In genomic region chr5:24363467-24363866, GRCm38 (mm10) we compare ENCODE assay signal across 28 mouse cellular contexts. TPM values are rescaled to one million over a fixed set of nuclear protein-coding genes. Genes with fewer than 3 reads are reported as not detected.
DNase-seq lines count a peak whose midpoint lies in the region; ATAC-seq and TF ChIP-seq lines count a peak whose summit lies in the region.
"Had no signal": no experiment of that assay in that cellular context is flagged by ENCODE, and none has a peak within 500 bp of the region (broad histone marks: within the 10 kb centered on the region; RNA-seq: fewer than 3 reads in every experiment).

No protein-coding gene starts in this region.

- H3K27me3 ChIP-seq in heart, adult 2 months (ENCODE audit: control insufficient read depth, insufficient read depth, low read length) = no peaks in the 10 kb centered on the region
- no peaks in the 10 kb centered on the region for H3K27me3 ChIP-seq in heart, embryonic 11.5 days (ENCODE audit: control insufficient read depth, insufficient read depth, low read length)
- no peaks in the 10 kb centered on the region for H3K27me3 ChIP-seq in heart, embryonic 16.5 days (ENCODE audit: control insufficient read depth, insufficient read depth, low read length)
- H3K27me3 ChIP-seq: embryonic facial prominence, embryonic 12.5 days; hindbrain, embryonic 12.5 days; hindbrain, embryonic 15.5 days; intestine, embryonic 15.5 days had no signal

- no peaks in the 10 kb centered on the region for H3K79me2 ChIP-seq in heart, adult 2 months (replicated peaks; ENCODE audit: control insufficient read depth, insufficient read depth, low read length)

- no peak for TF ChIP-seq CTCF in heart, adult 2 months (IDR thresholded peaks at IDR 0.05)

- ATAC-seq in heart, embryonic 11.5 days (replicated peaks; ENCODE audit: insufficient number of reproducible peaks, low FRiP score, low TSS enrichment) = no peak
- no peak for ATAC-seq in heart, embryonic 16.5 days (replicated peaks; ENCODE audit: extremely low read depth, insufficient read depth, low FRiP score)
- ATAC-seq: CD4-positive, CD25-positive, alpha-beta regulatory T cell, adult 4 months; forebrain, embryonic 14.5 days; forebrain, postnatal 0 days; intestine, embryonic 15.5 days had no signal

- H3K27ac ChIP-seq in heart, adult 2 months = peak overlapping the region; percentile 69
- H3K27ac ChIP-seq in heart, embryonic 11.5 days (ENCODE audit: low read depth, low read length) = no peak overlapping the region
- H3K27ac ChIP-seq in heart, embryonic 16.5 days (ENCODE audit: low read length) = peak overlapping the region; percentile 66
- H3K27ac ChIP-seq: embryonic facial prominence, embryonic 12.5 days; embryonic facial prominence, embryonic 15.5 days; hindbrain, embryonic 12.5 days; hindbrain, embryonic 15.5 days; intestine, embryonic 15.5 days had no signal

- no peak overlapping the region for H3K4me3 ChIP-seq in heart, adult 2 months
- H3K4me3 ChIP-seq in heart, embryonic 11.5 days (ENCODE audit: low read depth, low read length) = no peak overlapping the region
- H3K4me3 ChIP-seq in heart, embryonic 16.5 days (ENCODE audit: low read length) = no peak overlapping the region
- H3K4me3 ChIP-seq: embryonic facial prominence, embryonic 12.5 days; embryonic facial prominence, embryonic 15.5 days; hindbrain, embryonic 12.5 days; hindbrain, embryonic 15.5 days; intestine, embryonic 15.5 days had no signal

- TF ChIP-seq EP300 in heart, adult 2 months (IDR thresholded peaks at IDR 0.05; ENCODE audit: insufficient read depth, low read depth, low read length) = no peak

- DNase-seq in heart, adult 2 months = no peak
- DNase-seq in heart, postnatal 14 days = no peak
- peak; percentile 36 for DNase-seq in testis, postnatal 10 days (ENCODE audit: low spot score)
- DNase-seq in testis, postnatal 14 days (ENCODE audit: low spot score) = no peak
- DNase-seq: adrenal gland, adult 2 months; adrenal gland, postnatal 14 days; cerebellum, adult 11 months; cerebellum, adult 2 months; cerebellum, adult 9-11 months; cerebellum, postnatal 25 days; forebrain, postnatal 0 days; gastrocnemius, postnatal 10 days; gastrocnemius, postnatal 36 days; heart, postnatal 36 days; kidney, adult 11 months; kidney, adult 8-10 months had no signal

- intact Hi-C loops in heart, adult 2 months (cut with DNase I) = no loop called here
- intact Hi-C loops in heart, postnatal 14 days (cut with DNase I) = loop anchor here (1.0 kb wide), 1 partner anchor 23 kb away; no protein-coding TSS in a partner anchor

- TF ChIP-seq POLR2A in heart, adult 2 months (IDR thresholded peaks at IDR 0.05; ENCODE audit: insufficient read depth, low read depth, low read length) = no peak

- no peak overlapping the region for H3K4me2 ChIP-seq in heart, embryonic 11.5 days
- H3K4me2 ChIP-seq in heart, embryonic 16.5 days (ENCODE audit: low read depth, low read length) = no peak overlapping the region
- H3K4me2 ChIP-seq: embryonic facial prominence, embryonic 12.5 days; embryonic facial prominence, embryonic 15.5 days; hindbrain, embryonic 12.5 days; hindbrain, embryonic 15.5 days; intestine, embryonic 15.5 days had no signal

- no peaks in the 10 kb centered on the region for H3K9me3 ChIP-seq in heart, embryonic 11.5 days (replicated peaks; ENCODE audit: control insufficient read depth, low read length)
- no peaks in the 10 kb centered on the region for H3K9me3 ChIP-seq in heart, embryonic 16.5 days (replicated peaks; ENCODE audit: control insufficient read depth, low read length)
- H3K9me3 ChIP-seq: embryonic facial prominence, embryonic 12.5 days; embryonic facial prominence, embryonic 15.5 days; hindbrain, embryonic 12.5 days; hindbrain, embryonic 15.5 days; intestine, embryonic 15.5 days had no signal

- H3K4me1 ChIP-seq in heart, adult 2 months (ENCODE audit: control insufficient read depth, insufficient read depth, low read length) = peaks cover 7% of the 10 kb centered on the region
- H3K4me1 ChIP-seq in heart, embryonic 11.5 days (ENCODE audit: control insufficient read depth, insufficient read depth, low read length) = peaks cover 12% of the 10 kb centered on the region
- peaks cover 5% of the 10 kb centered on the region for H3K4me1 ChIP-seq in heart, embryonic 16.5 days (ENCODE audit: control insufficient read depth, insufficient read depth, low read length)
- H3K4me1 ChIP-seq: embryonic facial prominence, embryonic 12.5 days; embryonic facial prominence, embryonic 15.5 days; hindbrain, embryonic 12.5 days had no signal

- no peaks in the 10 kb centered on the region for H3K36me3 ChIP-seq in heart, adult 2 months (ENCODE audit: control insufficient read depth, insufficient read depth, low read length)
- H3K36me3 ChIP-seq in heart, embryonic 11.5 days (ENCODE audit: control insufficient read depth, insufficient read depth, low read length) = no peaks in the 10 kb centered on the region; the same call in 1 of the 2 replicates
- no peaks in the 10 kb centered on the region for H3K36me3 ChIP-seq in heart, embryonic 16.5 days (ENCODE audit: control insufficient read depth, insufficient read depth)
- H3K36me3 ChIP-seq: embryonic facial prominence, embryonic 12.5 days; embryonic facial prominence, embryonic 15.5 days; hindbrain, embryonic 12.5 days; hindbrain, embryonic 15.5 days; intestine, embryonic 15.5 days had no signal

- no peak overlapping the region for H3K9ac ChIP-seq in heart, adult 2 months (ENCODE audit: low read depth, low read length)
- H3K9ac ChIP-seq in heart, embryonic 11.5 days (ENCODE audit: low read depth, low read length) = no peak overlapping the region
- no peak overlapping the region for H3K9ac ChIP-seq in heart, embryonic 16.5 days (ENCODE audit: low read length)
- H3K9ac ChIP-seq: embryonic facial prominence, embryonic 12.5 days; embryonic facial prominence, embryonic 15.5 days; forebrain, postnatal 0 days; hindbrain, embryonic 12.5 days; hindbrain, embryonic 15.5 days; intestine, embryonic 15.5 days had no signal

- WGBS in heart, adult 2 months = 68% methylated on average over 2 of the region's 2 CpGs
- 64% methylated on average over 2 of the region's 2 CpGs for WGBS in heart, embryonic 11.5 days (ENCODE audit: insufficient replicate concordance)
- 61% methylated on average over 2 of the region's 2 CpGs for WGBS in heart, embryonic 16.5 days

RNA-seq across cellular contexts. Expression of gene Nos3, which starts 1.1 kb away (rescaled TPM):
- total RNA-seq in heart, adult 2 months (2021) = 10 to 100 TPM; 23.5 to 24.4 TPM
- polyA plus RNA-seq in heart, adult 2 months (2012; rRNA removed) = 26.3 and 30.7 TPM in 2 replicates
- polyA plus RNA-seq in heart, embryonic 11.5 days (2014; fragmentation: Nextera tagmentation; extraction: Ambion mirVana) = 21.5 and 30.4 TPM in 2 replicates
- polyA plus RNA-seq in heart, embryonic 16.5 days (2015; fragmentation: Nextera tagmentation; extraction: Ambion mirVana) = 27.3 and 31.9 TPM in 2 replicates
- 10 to 100 TPM; 34.5 to 35.6 TPM for total RNA-seq in heart, postnatal 14 days (2021)
- total RNA-seq: granulocyte monocyte progenitor cell, adult 5-6 weeks had no signal

RNA-seq across cellular contexts. Expression of gene Kcnh2, which starts 12.1 kb away (rescaled TPM):
- total RNA-seq in heart, adult 2 months (2021) = 10 to 100 TPM; 59.3 to 68.5 TPM
- polyA plus RNA-seq in heart, adult 2 months (2012; rRNA removed) = 119 and 121 TPM in 2 replicates
- 19.4 and 20.8 TPM in 2 replicates for polyA plus RNA-seq in heart, embryonic 11.5 days (2014; fragmentation: Nextera tagmentation; extraction: Ambion mirVana)
- 18.0 and 25.2 TPM in 2 replicates for polyA plus RNA-seq in heart, embryonic 16.5 days (2015; fragmentation: Nextera tagmentation; extraction: Ambion mirVana)
- 10 to 100 TPM; 75.5 to 85.8 TPM for total RNA-seq in heart, postnatal 14 days (2021)
- total RNA-seq: granulocyte monocyte progenitor cell, adult 5-6 weeks had no signal

RNA-seq across cellular contexts. Expression of gene Atg9b, which starts 28.5 kb away (rescaled TPM):
- total RNA-seq in heart, adult 2 months (2021) = 1 to 10 TPM in 1 of 2 experiments, under 1 TPM in 1; 0.89 to 1.1 TPM
- polyA plus RNA-seq in heart, adult 2 months (2012; rRNA removed) = 2.2 and 2.3 TPM in 2 replicates
- 0.49 and 1.5 TPM in 2 replicates for polyA plus RNA-seq in heart, embryonic 11.5 days (2014; fragmentation: Nextera tagmentation; extraction: Ambion mirVana)
- polyA plus RNA-seq in heart, embryonic 16.5 days (2015; fragmentation: Nextera tagmentation; extraction: Ambion mirVana) = 2.3 and 2.6 TPM in 2 replicates
- under 1 TPM; 0.41 to 0.45 TPM for total RNA-seq in heart, postnatal 14 days (2021)
- total RNA-seq: gastrocnemius, postnatal 36 days had no signal

RNA-seq across cellular contexts. Expression of gene Abcb8, which starts 30.0 kb away (rescaled TPM):
- total RNA-seq in heart, adult 2 months (2021) = 10 to 100 TPM; 81.2 to 89.8 TPM
- 148 and 151 TPM in 2 replicates for polyA plus RNA-seq in heart, adult 2 months (2012; rRNA removed)
- 44.6 and 53.1 TPM in 2 replicates for polyA plus RNA-seq in heart, embryonic 11.5 days (2014; fragmentation: Nextera tagmentation; extraction: Ambion mirVana)
- 71.1 and 77.3 TPM in 2 replicates for polyA plus RNA-seq in heart, embryonic 16.5 days (2015; fragmentation: Nextera tagmentation; extraction: Ambion mirVana)
- 10 to 100 TPM; 81.9 to 87.0 TPM for total RNA-seq in heart, postnatal 14 days (2021)

RNA-seq across cellular contexts. Expression of gene Asic3, which starts 49.7 kb away (rescaled TPM):
- under 1 TPM in 1 of 2 experiments, not detected in 1; 0.14 TPM for total RNA-seq in heart, adult 2 months (2021)
- polyA plus RNA-seq in heart, adult 2 months (2012; rRNA removed) = 0.32 and 0.59 TPM in 2 replicates
- 0.20 TPM in 1 of 2 replicates, not detected in the other for polyA plus RNA-seq in heart, embryonic 11.5 days (2014; fragmentation: Nextera tagmentation; extraction: Ambion mirVana)
- polyA plus RNA-seq in heart, embryonic 16.5 days (2015; fragmentation: Nextera tagmentation; extraction: Ambion mirVana) = 0.14 TPM in 1 of 2 replicates, not detected in the other
- under 1 TPM in 1 of 2 experiments, not detected in 1; 0.39 TPM for total RNA-seq in heart, postnatal 14 days (2021)
- total RNA-seq: adrenal gland, postnatal 14 days; common myeloid progenitor, adult 5-6 weeks; forebrain, postnatal 0 days; granulocyte monocyte progenitor cell, adult 5-6 weeks; heart, postnatal 36 days had no signal
- polyA plus RNA-seq: CD4-positive, CD25-positive, alpha-beta regulatory T cell, adult 4 months; forebrain, embryonic 11.5 days; forebrain, embryonic 14.5 days had no signal
